Mouse (Mus musculus): Measurements from ENCODE around the gene Aoc2.
"Not testable (repeated sequence)": the region's sequence is repeated elsewhere in the genome, so short reads cannot be mapped to it uniquely, and the experiment has no call there.

GRCm38 (mm10) chr11:101378196-101378595, 53.3 kb downstream of the Aoc2 start:
- TF ChIP-seq E2F4 (IDR thresholded peaks at IDR 0.05; ENCODE audit: insufficient read depth); MAX (IDR thresholded peaks at IDR 0.05; ENCODE audit: low read depth): not testable (repeated sequence)
